Mouse (Mus musculus): Measurements from ENCODE around the gene Exoc3l4.

DNA sequence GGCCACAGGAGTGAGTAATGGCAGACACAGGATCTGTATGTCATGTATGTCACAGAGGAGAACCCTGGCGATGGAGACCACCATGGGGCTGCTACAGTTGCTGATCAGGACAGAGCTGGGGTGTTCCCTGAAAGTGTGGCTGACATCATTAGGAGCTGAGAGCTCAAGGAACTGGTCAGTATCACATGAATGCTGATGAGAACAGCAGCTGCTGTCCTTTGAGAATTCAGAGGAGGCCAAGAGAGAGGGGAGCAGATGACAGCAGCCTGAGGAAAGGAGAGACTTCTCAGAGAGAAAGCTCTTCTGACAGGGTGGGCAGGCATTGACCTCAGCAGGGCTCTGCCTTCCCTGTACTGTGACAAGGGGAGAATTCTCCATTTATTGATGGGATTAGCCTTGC, 40.9 kb downstream of the Exoc3l4 start:
- TF ChIP-seq CTCF (IDR thresholded peaks at IDR 0.05; ENCODE audit: low read depth, low read length) (no peak), TAL1 (conservative IDR thresholded peaks at IDR 0.05; ENCODE audit: low read depth, low read length) (no peak)
